Mouse (Mus musculus) embryonic stem cell, embryonic (primary cell): ENCODE measurements at regions not wholly inside any gene's neighbourhood (a gene's known extent, or its start where the extent isn't known, plus 50 kb on each side); places are given as distances from the start of the nearest gene placed in this dataset.

Experiments used
- CTCF ChIA-PET, 4 experiments: fragments of 300-600 bp in 2 of 4; fragments of 350-600 bp in 2 of 4; sonication (Branson Sonifier 250); formaldehyde crosslinking; loops; one replicate each; lab custom pipeline; 2022; ENCODE audit warnings: inconsistent platforms in 2 of 4; lab: Charles Lee
- POLR2A ChIA-PET, 4 experiments: fragments of 300-600 bp in 2 of 4; fragments of 350-600 bp in 2 of 4; sonication (Branson Sonifier 250); formaldehyde crosslinking; loops; one replicate each; lab custom pipeline; 2022; ENCODE audit warnings: antibody characterized with exemption in 4 of 4, inconsistent platforms in 1 of 4; lab: Charles Lee

GRCm38 (mm10) chr7:136151301-136151930, 435.3 kb upstream of the Mki67 start:
- POLR2A ChIA-PET: no interaction called here
- CTCF ChIA-PET: interaction anchor here in 2 of 4 experiments (1.3 to 2.2 kb wide), 3 partner anchors 11 to 315 kb away, joined by 3 to 7 read pairs (median 3); no protein-coding TSS in a partner anchor

- CTCF ChIA-PET: interaction anchor here in 3 of 4 experiments (0.6 to 2.2 kb wide), 9 partner anchors 10 to 1167 kb away, joined by 3 to 8 read pairs (median 3); no protein-coding TSS in a partner anchor
- POLR2A ChIA-PET: no interaction called here
Observed at GRCm38 (mm10) chr7:136152470-136152869, 436.3 kb upstream of the Mki67 start.

GRCm38 (mm10) chr7:136153621-136154020, 437.5 kb upstream of the Mki67 start:
- ChIA-PET POLR2A (interaction anchor here in 2 of 4 experiments (0.6 to 0.9 kb wide), 3 partner anchors 10 to 1184 kb away, joined by 3 to 4 read pairs (median 4); no protein-coding TSS in a partner anchor), CTCF (interaction anchor here in 3 of 4 experiments (0.6 to 2.2 kb wide), 6 partner anchors 24 to 1164 kb away, joined by 3 to 8 read pairs (median 4); no protein-coding TSS in a partner anchor)

GRCm38 (mm10) chr7:136159136-136159535, 443.0 kb upstream of the Mki67 start:
- ChIA-PET POLR2A (no interaction called here), CTCF (no interaction called here)

- CTCF ChIA-PET: interaction anchor here in 1 of 4 experiments (0.7 kb wide), 1 partner anchor 133 kb away, joined by 3 read pairs; no protein-coding TSS in a partner anchor
- POLR2A ChIA-PET: interaction anchor here in 1 of 4 experiments (0.6 kb wide), 2 partner anchors 243 to 304 kb away, joined by 5 to 7 read pairs; no protein-coding TSS in a partner anchor
Observed at GRCm38 (mm10) chr7:136161526-136161925, 445.4 kb upstream of the Mki67 start.

GRCm38 (mm10) chr7:136164834-136165233, 448.7 kb upstream of the Mki67 start:
- ChIA-PET POLR2A (interaction anchor here in 1 of 4 experiments (1.0 kb wide), 1 partner anchor 45 kb away, joined by 3 read pairs; no protein-coding TSS in a partner anchor), CTCF (no interaction called here)

- CTCF ChIA-PET: no interaction called here
Observed at GRCm38 (mm10) chr7:136169261-136169660, 453.1 kb upstream of the Mki67 start.

GRCm38 (mm10) chr7:136176373-136176772, 460.2 kb upstream of the Mki67 start:
- POLR2A ChIA-PET: no interaction called here
- CTCF ChIA-PET: no interaction called here

More at GRCm38 (mm10) chr7:136169261-136169660, 453.1 kb upstream of the Mki67 start:
- POLR2A ChIA-PET: no interaction called here

GRCm38 (mm10) chr7:136180996-136181395, 464.8 kb upstream of the Mki67 start:
- POLR2A ChIA-PET: no interaction called here
- CTCF ChIA-PET: no interaction called here

GRCm38 (mm10) chr7:136182101-136182500, 465.9 kb upstream of the Mki67 start:
- POLR2A ChIA-PET: interaction anchor here in 1 of 4 experiments (0.7 kb wide), 1 partner anchor 546 kb away, joined by 3 read pairs; no protein-coding TSS in a partner anchor
- CTCF ChIA-PET: no interaction called here

GRCm38 (mm10) chr7:136196424-136197160, 480.4 kb upstream of the Mki67 start:
- ChIA-PET CTCF (no interaction called here), POLR2A (no interaction called here)

GRCm38 (mm10) chr7:136208879-136209278, 492.7 kb upstream of the Mki67 start:
- ChIA-PET CTCF (interaction anchor here in 1 of 4 experiments (0.5 kb wide), 1 partner anchor 651 kb away, joined by 3 read pairs; no protein-coding TSS in a partner anchor), POLR2A (interaction anchor here in 1 of 4 experiments (1.4 kb wide), 1 partner anchor 10 kb away, joined by 4 read pairs; no protein-coding TSS in a partner anchor)

- POLR2A ChIA-PET: interaction anchor here in 1 of 4 experiments (0.7 to 1.4 kb wide), 3 partner anchors 10 to 45 kb away, joined by 3 to 4 read pairs (median 3); no protein-coding TSS in a partner anchor
Observed at GRCm38 (mm10) chr7:136209299-136210171, 493.4 kb upstream of the Mki67 start.

GRCm38 (mm10) chr7:136212492-136212891, 496.3 kb upstream of the Mki67 start:
- ChIA-PET POLR2A (no interaction called here), CTCF (interaction anchor here in 1 of 4 experiments (0.6 kb wide), 1 partner anchor 1876 kb away, joined by 4 read pairs; no protein-coding TSS in a partner anchor)

More at GRCm38 (mm10) chr7:136209299-136210171, 493.4 kb upstream of the Mki67 start:
- CTCF ChIA-PET: interaction anchor here (0.5 to 1.1 kb wide), 4 partner anchors 65 to 651 kb away, joined by 3 to 14 read pairs (median 3); no protein-coding TSS in a partner anchor

- POLR2A ChIA-PET: no interaction called here
- CTCF ChIA-PET: no interaction called here
Observed at GRCm38 (mm10) chr7:136213057-136213961, 497.1 kb upstream of the Mki67 start.

- ChIA-PET POLR2A (no interaction called here), CTCF (no interaction called here)
Observed at GRCm38 (mm10) chr7:136213962-136214308, 497.8 kb upstream of the Mki67 start.

GRCm38 (mm10) chr7:136214415-136214814, 498.3 kb upstream of the Mki67 start:
- CTCF ChIA-PET: no interaction called here
- POLR2A ChIA-PET: no interaction called here
